Mouse (Mus musculus): ENCODE measurements around the gene Adamts6. TPM values are rescaled to one million over a fixed set of nuclear protein-coding genes. Genes with fewer than 3 reads are reported as not detected.
A peak's percentile ranks its signal among the peaks of the same experiment; 100 is the strongest.

Adamts6 gene
- polyA plus RNA-seq, 1 experiment from 2014 or later: 3.6 TPM

DNA sequence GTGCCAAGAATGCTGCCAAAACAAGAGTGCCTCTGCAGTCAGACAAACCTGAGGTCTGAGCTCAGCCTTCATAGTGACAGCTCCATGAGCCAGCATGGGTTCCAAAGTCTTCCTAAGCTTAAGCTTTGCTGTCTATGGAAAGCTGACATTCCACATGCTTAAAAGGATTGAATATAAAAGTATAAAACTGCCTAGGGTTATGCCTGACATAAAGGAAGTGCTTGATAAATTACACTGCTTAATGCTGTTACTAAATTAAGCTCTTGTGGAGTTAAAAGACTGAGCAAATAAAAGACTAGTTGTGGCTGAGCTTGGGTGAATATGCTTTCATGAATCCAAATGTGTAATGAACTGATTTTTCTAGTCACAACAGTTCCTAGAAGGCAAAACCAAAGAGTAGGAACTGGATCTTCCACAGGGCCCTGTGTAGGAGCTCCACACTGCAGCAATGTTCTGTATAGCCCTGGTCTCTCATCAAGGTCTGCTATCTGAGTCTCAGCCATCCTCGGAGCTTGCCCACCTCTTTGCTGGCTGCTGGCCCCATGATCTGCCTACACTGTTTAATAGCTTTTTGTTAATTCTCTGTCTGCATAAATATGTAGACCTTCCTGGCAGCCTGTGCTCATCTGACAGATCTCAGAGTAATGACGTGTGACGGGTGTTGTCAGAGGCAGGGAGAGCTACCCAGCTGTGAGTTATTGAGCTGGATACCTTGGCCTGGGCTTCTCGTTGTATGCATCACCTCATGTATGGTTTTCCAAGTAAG is 203.6 kb downstream of the Adamts6 start:
- WGBS: 57% methylated on average over 4 of the region's 4 CpGs
- no peak overlapping the region for H3K27ac ChIP-seq (ENCODE audit: low read length)
- ATAC-seq (ENCODE audit: low read depth): peak; percentile 41; the same call in 1 of the 2 replicates

DNA sequence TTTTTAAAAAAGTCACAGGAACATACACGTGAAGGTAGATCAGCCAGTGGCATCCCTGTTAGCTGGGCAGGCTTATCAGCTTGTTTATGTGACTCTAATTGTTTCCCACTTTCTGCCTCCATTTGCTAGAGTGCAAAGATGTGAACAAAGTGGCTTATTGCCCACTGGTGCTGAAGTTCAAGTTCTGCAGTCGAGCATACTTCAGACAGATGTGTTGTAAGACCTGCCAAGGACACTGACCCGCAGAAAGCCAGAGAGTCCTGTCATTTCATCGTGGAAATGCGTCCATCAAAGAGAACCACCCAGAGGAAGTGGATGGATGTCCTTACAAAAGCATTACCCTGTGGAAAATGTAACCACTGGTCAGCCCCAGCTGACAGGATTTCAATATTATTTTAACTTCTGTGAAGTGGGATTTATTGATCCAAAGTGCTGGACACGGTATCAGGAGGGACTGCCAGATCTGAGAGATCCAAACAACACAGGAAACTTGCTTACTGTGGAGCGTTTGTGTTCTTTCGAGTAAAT is 205.9 kb downstream of the Adamts6 start:
- WGBS: 38% methylated on average over 8 of the region's 8 CpGs
- peaks cover 8% of the 10 kb centered on the region for H3K4me1 ChIP-seq (replicated peaks; ENCODE audit: control insufficient read depth, insufficient read depth, low read length)
- H3K36me3 ChIP-seq (ENCODE audit: control insufficient read depth, insufficient read depth, low read length): no peaks in the 10 kb centered on the region
- no peaks in the 10 kb centered on the region for H3K9me3 ChIP-seq (ENCODE audit: control insufficient read depth, low read length)
- H3K27me3 ChIP-seq (ENCODE audit: control insufficient read depth, insufficient read depth, low read depth, low read length): no peaks in the 10 kb centered on the region
- H3K4me2 ChIP-seq (ENCODE audit: low read depth, low read length): no peak overlapping the region
- H3K27ac ChIP-seq (ENCODE audit: low read length): no peak overlapping the region
- no peak overlapping the region for H3K9ac ChIP-seq (ENCODE audit: low read length)
- H3K4me3 ChIP-seq (ENCODE audit: low read length): no peak overlapping the region
- no peak for ATAC-seq (ENCODE audit: low read depth)

More for the DNA sequence above, 203.6 kb downstream of the Adamts6 start:
- Histone ChIP-seq H3K36me3 (ENCODE audit: control insufficient read depth, insufficient read depth, low read length) (no peaks in the 10 kb centered on the region), H3K4me3 (ENCODE audit: low read length) (no peak overlapping the region), H3K27me3 (ENCODE audit: control insufficient read depth, insufficient read depth, low read depth, low read length) (no peaks in the 10 kb centered on the region), H3K9ac (ENCODE audit: low read length) (no peak overlapping the region), H3K4me2 (ENCODE audit: low read depth, low read length) (no peak overlapping the region), H3K9me3 (ENCODE audit: control insufficient read depth, low read length) (no peaks in the 10 kb centered on the region), H3K4me1 (replicated peaks; ENCODE audit: control insufficient read depth, insufficient read depth, low read length) (peaks cover 8% of the 10 kb centered on the region)

DNA sequence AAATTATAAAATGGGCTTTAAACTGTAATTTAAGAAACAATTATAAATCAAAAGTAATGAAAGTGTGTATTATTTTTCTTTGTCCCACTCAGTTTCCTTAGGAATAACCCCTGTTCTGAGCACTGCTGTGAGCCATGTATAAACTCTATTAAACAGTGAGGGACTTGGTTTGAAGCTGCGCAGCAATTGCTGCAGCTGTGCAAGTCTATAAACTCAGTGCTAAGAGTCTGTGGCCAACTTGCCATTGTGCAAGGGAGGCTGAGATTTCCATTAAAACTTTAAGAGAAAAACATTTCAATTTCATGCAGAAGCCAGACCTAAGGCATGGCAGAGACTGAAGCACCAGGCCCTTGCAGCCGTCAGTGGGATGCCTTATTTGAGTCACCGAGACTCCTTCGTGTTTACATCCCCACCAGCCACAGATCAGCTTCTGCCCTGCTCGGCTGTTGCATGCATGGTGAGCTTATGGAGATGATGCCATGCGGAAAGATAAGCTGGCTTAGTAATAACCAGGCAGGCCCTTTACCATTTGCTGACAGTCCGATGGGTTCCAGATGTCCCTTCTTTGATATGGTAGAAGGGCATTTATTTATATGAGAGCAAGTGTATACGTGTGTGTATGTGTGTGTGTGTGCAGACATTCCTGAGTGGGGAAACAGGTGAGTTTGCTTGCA is 206.7 kb downstream of the Adamts6 start:
- Histone ChIP-seq H3K4me1 (replicated peaks; ENCODE audit: control insufficient read depth, insufficient read depth, low read length) (peaks cover 8% of the 10 kb centered on the region), H3K9me3 (ENCODE audit: control insufficient read depth, low read length) (no peaks in the 10 kb centered on the region), H3K4me2 (ENCODE audit: low read depth, low read length) (no peak overlapping the region), H3K9ac (ENCODE audit: low read length) (no peak overlapping the region), H3K36me3 (ENCODE audit: control insufficient read depth, insufficient read depth, low read length) (no peaks in the 10 kb centered on the region), H3K27me3 (ENCODE audit: control insufficient read depth, insufficient read depth, low read depth, low read length) (no peaks in the 10 kb centered on the region), H3K4me3 (ENCODE audit: low read length) (no peak overlapping the region), H3K27ac (ENCODE audit: low read length) (no peak overlapping the region)
- WGBS: 68% methylated on average over 8 of the region's 8 CpGs
- no peak for ATAC-seq (ENCODE audit: low read depth)

DNA sequence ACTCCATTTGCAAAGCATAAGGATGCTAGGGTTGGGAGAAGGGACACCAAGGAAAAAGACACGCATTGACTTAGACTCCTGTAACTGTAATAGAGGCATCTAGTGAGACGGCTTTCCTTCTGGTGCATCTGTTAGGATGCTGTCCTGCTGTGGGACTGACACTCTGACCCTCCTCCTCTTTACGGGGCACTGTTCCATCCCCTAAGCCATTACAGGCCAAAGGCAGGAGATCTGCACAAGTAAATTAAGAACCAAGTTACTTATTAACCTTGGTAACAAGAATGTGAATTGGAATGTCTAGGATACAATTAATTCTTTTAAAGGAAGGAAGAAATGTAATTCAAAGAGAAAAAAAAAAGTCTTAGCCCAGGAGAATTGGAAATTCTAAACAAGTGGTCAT is 210.0 kb downstream of the Adamts6 start:
- H3K36me3 ChIP-seq (ENCODE audit: control insufficient read depth, insufficient read depth, low read length): no peaks in the 10 kb centered on the region
- no peak overlapping the region for H3K4me3 ChIP-seq (ENCODE audit: low read length)
- WGBS: 69% methylated on average over 3 of the region's 3 CpGs

DNA sequence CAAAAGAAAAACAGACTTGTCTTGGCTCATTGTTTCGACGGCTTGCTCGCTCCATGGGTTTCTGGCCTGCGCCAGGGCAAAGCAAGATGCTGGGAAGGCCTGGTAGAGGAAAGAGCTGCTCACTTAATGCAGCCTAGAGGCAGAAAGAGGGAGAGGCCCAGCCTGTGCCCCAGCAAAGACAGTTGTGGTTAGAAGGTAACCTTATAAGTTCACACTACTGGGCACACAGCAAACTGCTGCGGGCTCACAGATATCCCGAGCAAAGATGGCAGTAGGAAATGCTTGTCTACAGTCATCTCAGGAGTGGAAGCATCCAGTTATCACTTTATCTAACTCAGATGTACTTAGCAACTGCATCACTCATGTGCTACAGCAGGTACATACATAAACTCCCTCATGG is 211.0 kb downstream of the Adamts6 start:
- no peaks in the 10 kb centered on the region for H3K27me3 ChIP-seq (ENCODE audit: control insufficient read depth, insufficient read depth, low read depth, low read length)
- no peak overlapping the region for H3K4me2 ChIP-seq (ENCODE audit: low read depth, low read length)
- no peak for ATAC-seq (ENCODE audit: low read depth)
- no peak overlapping the region for H3K4me3 ChIP-seq (ENCODE audit: low read length)
- H3K4me1 ChIP-seq (replicated peaks; ENCODE audit: control insufficient read depth, insufficient read depth, low read length): no peaks in the 10 kb centered on the region
- H3K27ac ChIP-seq (ENCODE audit: low read length): no peak overlapping the region
- no peaks in the 10 kb centered on the region for H3K9me3 ChIP-seq (ENCODE audit: control insufficient read depth, low read length)
- H3K36me3 ChIP-seq (ENCODE audit: control insufficient read depth, insufficient read depth, low read length): no peaks in the 10 kb centered on the region
- no peak overlapping the region for H3K9ac ChIP-seq (ENCODE audit: low read length)
- 93% methylated on average over 6 of the region's 6 CpGs for WGBS

More for the DNA sequence above, 210.0 kb downstream of the Adamts6 start:
- Histone ChIP-seq H3K27ac (ENCODE audit: low read length) (no peak overlapping the region), H3K4me2 (ENCODE audit: low read depth, low read length) (no peak overlapping the region), H3K27me3 (ENCODE audit: control insufficient read depth, insufficient read depth, low read depth, low read length) (no peaks in the 10 kb centered on the region), H3K4me1 (replicated peaks; ENCODE audit: control insufficient read depth, insufficient read depth, low read length) (no peaks in the 10 kb centered on the region), H3K9ac (ENCODE audit: low read length) (no peak overlapping the region), H3K9me3 (ENCODE audit: control insufficient read depth, low read length) (no peaks in the 10 kb centered on the region)
- no peak for ATAC-seq (ENCODE audit: low read depth)

DNA sequence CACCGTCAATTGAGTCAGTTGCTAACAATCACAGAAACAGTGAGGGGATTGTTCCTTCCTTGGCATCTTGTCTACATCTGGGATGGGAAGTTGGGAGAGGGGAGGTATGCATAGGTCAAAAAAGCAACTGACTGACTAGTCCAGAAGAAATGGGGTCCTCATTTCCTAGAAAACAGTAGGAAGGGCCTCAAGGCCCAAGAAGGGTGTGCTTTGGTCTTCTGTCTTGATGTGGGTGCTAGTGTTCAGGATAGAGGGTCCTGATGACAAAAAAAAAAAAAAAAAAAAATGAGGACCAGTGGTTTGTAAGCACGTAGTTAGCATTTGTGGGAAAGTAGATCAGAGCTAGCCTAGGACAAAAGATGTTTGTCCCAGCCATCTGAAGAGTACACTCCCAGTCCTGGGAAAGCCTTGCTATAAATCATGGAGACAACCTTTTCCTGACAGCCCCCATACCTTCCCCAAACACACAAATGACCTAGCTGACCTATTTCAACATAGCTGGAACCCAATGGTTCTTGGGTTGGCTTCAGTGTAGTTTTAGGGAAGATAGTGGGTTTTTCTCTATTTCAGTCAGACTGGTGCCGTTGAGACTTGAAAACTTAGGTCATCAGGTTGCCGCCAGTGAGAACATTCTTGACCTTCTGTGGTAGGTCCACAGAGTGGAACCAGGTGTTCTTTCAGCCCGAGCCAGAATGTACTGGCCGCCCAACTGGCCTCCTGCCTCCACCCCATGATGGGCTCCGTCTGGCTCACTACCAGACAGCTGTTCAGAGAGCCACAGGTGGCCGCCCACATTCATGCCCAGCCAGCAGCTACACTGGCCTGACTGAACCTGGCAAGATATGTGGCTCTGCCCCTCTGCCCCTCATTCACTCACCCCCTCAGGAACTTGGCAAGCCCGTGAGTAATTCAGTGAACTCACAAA is 211.7 kb downstream of the Adamts6 start:
- no peaks in the 10 kb centered on the region for H3K36me3 ChIP-seq (ENCODE audit: control insufficient read depth, insufficient read depth, low read length)
- H3K27me3 ChIP-seq (ENCODE audit: control insufficient read depth, insufficient read depth, low read depth, low read length): no peaks in the 10 kb centered on the region
- no peak overlapping the region for H3K27ac ChIP-seq (ENCODE audit: low read length)
- H3K9me3 ChIP-seq (ENCODE audit: control insufficient read depth, low read length): no peaks in the 10 kb centered on the region
- no peak overlapping the region for H3K4me3 ChIP-seq (ENCODE audit: low read length)
- H3K4me2 ChIP-seq (ENCODE audit: low read depth, low read length): no peak overlapping the region
- ATAC-seq (ENCODE audit: low read depth): no peak
- H3K9ac ChIP-seq (ENCODE audit: low read length): no peak overlapping the region
- H3K4me1 ChIP-seq (replicated peaks; ENCODE audit: control insufficient read depth, insufficient read depth, low read length): no peaks in the 10 kb centered on the region
- WGBS: 68% methylated on average over 9 of the region's 9 CpGs

DNA sequence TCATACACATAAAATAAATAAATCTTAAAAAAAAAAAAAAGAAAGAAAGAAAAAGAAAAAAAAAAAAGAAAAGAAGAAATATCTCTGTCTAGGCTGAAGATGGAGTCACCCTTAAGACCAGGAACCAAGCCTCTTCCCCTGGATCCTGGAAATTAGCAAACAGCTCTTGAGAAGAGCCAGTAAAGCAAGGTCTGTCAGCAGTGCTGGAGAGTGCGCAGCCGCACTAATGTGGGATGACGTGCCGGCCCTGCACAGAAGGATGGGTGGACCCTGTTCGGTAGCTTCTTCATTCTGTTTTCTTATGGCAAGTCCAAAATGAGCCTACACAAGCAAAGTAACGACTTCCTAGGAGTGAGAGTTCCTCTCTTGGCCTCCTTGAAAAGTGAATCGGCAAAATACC is 214.8 kb downstream of the Adamts6 start:
- no peaks in the 10 kb centered on the region for H3K4me1 ChIP-seq (replicated peaks; ENCODE audit: control insufficient read depth, insufficient read depth, low read length)
- no peak for ATAC-seq (ENCODE audit: low read depth)

DNA sequence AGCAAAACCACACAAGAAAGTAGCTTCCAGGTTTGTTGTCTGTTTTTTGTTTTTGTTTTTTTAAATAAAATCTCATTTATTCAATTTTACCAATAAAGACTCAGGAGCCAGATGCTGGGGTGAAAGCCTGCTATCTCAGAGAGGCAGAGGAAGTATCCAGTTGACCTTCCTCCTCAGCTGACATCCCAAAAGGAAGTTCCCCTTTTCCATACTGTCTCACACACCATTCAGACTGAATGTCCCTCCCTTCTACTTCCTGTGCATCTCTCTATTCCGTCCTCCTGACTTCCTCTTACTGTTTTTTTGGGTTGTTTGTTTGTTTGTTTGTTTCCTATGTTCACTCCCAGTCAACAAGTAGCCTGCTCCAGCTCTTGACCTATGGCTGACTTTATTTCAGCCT is 216.4 kb downstream of the Adamts6 start:
- H3K9ac ChIP-seq (ENCODE audit: low read length): no peak overlapping the region
- no peaks in the 10 kb centered on the region for H3K27me3 ChIP-seq (ENCODE audit: control insufficient read depth, insufficient read depth, low read depth, low read length)
- 76% methylated on average over 1 of the region's 1 CpGs for WGBS
- H3K4me3 ChIP-seq (ENCODE audit: low read length): no peak overlapping the region
- no peak for ATAC-seq (ENCODE audit: low read depth)
- H3K27ac ChIP-seq (ENCODE audit: low read length): no peak overlapping the region
- no peak overlapping the region for H3K4me2 ChIP-seq (ENCODE audit: low read depth, low read length)
- no peaks in the 10 kb centered on the region for H3K9me3 ChIP-seq (ENCODE audit: control insufficient read depth, low read length)
- no peaks in the 10 kb centered on the region for H3K4me1 ChIP-seq (replicated peaks; ENCODE audit: control insufficient read depth, insufficient read depth, low read length)
- no peaks in the 10 kb centered on the region for H3K36me3 ChIP-seq (ENCODE audit: control insufficient read depth, insufficient read depth, low read length)

More for the DNA sequence above, 214.8 kb downstream of the Adamts6 start:
- Histone ChIP-seq H3K36me3 (ENCODE audit: control insufficient read depth, insufficient read depth, low read length) (no peaks in the 10 kb centered on the region), H3K27ac (ENCODE audit: low read length) (no peak overlapping the region), H3K9me3 (ENCODE audit: control insufficient read depth, low read length) (no peaks in the 10 kb centered on the region), H3K4me2 (ENCODE audit: low read depth, low read length) (no peak overlapping the region), H3K4me3 (ENCODE audit: low read length) (no peak overlapping the region), H3K27me3 (ENCODE audit: control insufficient read depth, insufficient read depth, low read depth, low read length) (no peaks in the 10 kb centered on the region), H3K9ac (ENCODE audit: low read length) (no peak overlapping the region)
- WGBS: 93% methylated on average over 7 of the region's 7 CpGs
